In the genomic region with DNA sequence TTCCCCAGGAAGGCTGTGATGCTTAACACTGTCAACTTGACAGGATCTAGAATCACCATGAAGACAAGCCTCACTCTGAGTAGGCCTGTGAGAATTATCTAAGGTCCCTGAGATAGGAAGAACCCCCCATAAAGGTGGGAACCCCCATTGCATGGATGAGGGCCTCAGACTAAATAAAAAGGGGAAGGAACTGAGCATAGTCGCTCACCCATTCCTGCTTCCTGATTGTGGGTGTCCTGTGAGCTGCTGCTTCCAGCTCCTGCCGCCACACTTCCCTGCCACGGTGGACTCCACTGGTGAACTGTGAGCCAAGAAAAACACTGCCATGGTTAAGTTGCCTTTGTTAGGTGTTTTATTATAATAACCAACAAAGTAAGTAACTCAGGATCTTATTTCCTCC, we compare ENCODE assay signal across 19 mouse cellular contexts.
"Had no signal": no experiment of that assay in that cellular context is flagged by ENCODE, and none has a peak within 500 bp of the region (broad histone marks: within the 10 kb centered on the region; RNA-seq: fewer than 3 reads in every experiment).

No protein-coding gene starts in this region.

- H3K27ac ChIP-seq: layer of hippocampus, adult 2 months; limb, embryonic 12.5 days; limb, embryonic 15.5 days; liver, embryonic 14.5 days; stomach, embryonic 15.5 days had no signal

- DNase-seq: kidney, adult 18-20 months; kidney, adult 9 months; kidney, postnatal 14 days; layer of hippocampus, postnatal 36 days; left cerebral cortex, postnatal 4 days; liver, postnatal 0 days; lung, embryonic 14.5 days; lung, postnatal 36 days; midbrain, embryonic 14.5 days; retina, postnatal 1 day; right cerebral cortex, postnatal 25 days; thymus, postnatal 25 days had no signal

- ATAC-seq: intestine, embryonic 16.5 days; liver, postnatal 0 days; lung, postnatal 0 days had no signal

- H3K4me3 ChIP-seq: layer of hippocampus, adult 2 months; limb, embryonic 12.5 days; limb, embryonic 15.5 days; stomach, embryonic 15.5 days had no signal
